Mouse (Mus musculus): ENCODE results near the gene Tfcp2. TPM values are rescaled to one million over a fixed set of nuclear protein-coding genes. Genes with fewer than 3 reads are reported as not detected.

Gene Tfcp2
- total and polyA plus RNA-seq, 3 experiments = 5.3 to 7.8 (median 6.8) TPM

- Histone ChIP-seq H3K9me3 (replicated peaks; ENCODE audit: low read length) (no peaks in the 10 kb centered on the region), H3K4me3 (replicated peaks in 1 of 3; ENCODE audit: low read depth in 2 of 3, low read length in 2 of 3, poor library complexity in 1 of 3) (no peak overlapping the region), H3K79me2 (replicated peaks; ENCODE audit: control insufficient read depth, extremely low read depth, insufficient read depth, poor library complexity, severe bottlenecking) (no peaks in the 10 kb centered on the region), H3K27me3 (replicated peaks) (no peaks in the 10 kb centered on the region), H3K27ac (ENCODE audit: insufficient read depth, low read depth) (no peak overlapping the region), H3K4me1 (ENCODE audit: control insufficient read depth in 1 of 2, insufficient read depth in 2 of 2) (peaks cover 0 to 3% of the 10 kb centered on the region in 2 experiments; a peak in 1 of 4 replicates), H3K36me3 (replicated peaks in 1 of 2; ENCODE audit: control insufficient read depth in 1 of 2, insufficient read depth in 1 of 2, low read length in 1 of 2) (peaks cover 0 to 22% of the 10 kb centered on the region in 2 experiments), H3K4me2 (ENCODE audit: insufficient read depth, low read depth, poor library complexity, severe bottlenecking) (no peak overlapping the region), H3K9ac (ENCODE audit: insufficient read depth, low read depth) (no peak overlapping the region)
- no peak for TF ChIP-seq NRF1 (IDR thresholded peaks at IDR 0.05; ENCODE audit: low read depth, low read length)
- TF ChIP-seq E2F4 (IDR thresholded peaks at IDR 0.05; ENCODE audit: insufficient replicate concordance, low read depth, low read length) = no peak
- TF ChIP-seq USF1 (IDR thresholded peaks at IDR 0.05; ENCODE audit: low read depth, low read length) = no peak
- dilution Hi-C loops (cut with MboI; ENCODE audit: extremely low pct_ligation_motif_present, extremely low pct_unique_long_range_greater_than_20kb, low sequenced_read_pairs) (no loop called here), in situ Hi-C loops (cut with MboI; ENCODE audit: low pct_ligation_motif_present, low pct_unique_long_range_greater_than_20kb, low sequenced_read_pairs) (no loop called here)
- no peak for DNase-seq (ENCODE audit: extremely low read depth)
Observed at GRCm38 (mm10) chr15:100525405-100525804, 26.4 kb downstream of the Tfcp2 start.

- DNase-seq (ENCODE audit: extremely low read depth) = no peak
- H3K9me3 ChIP-seq (replicated peaks; ENCODE audit: low read length) = no peaks in the 10 kb centered on the region
- H3K4me1 ChIP-seq (ENCODE audit: control insufficient read depth in 1 of 2, insufficient read depth in 2 of 2) = no peaks in the 10 kb centered on the region
- H3K79me2 ChIP-seq (replicated peaks; ENCODE audit: control insufficient read depth, extremely low read depth, insufficient read depth, poor library complexity, severe bottlenecking) = no peaks in the 10 kb centered on the region
- H3K4me2 ChIP-seq (ENCODE audit: insufficient read depth, low read depth, poor library complexity, severe bottlenecking) = no peak overlapping the region
- in situ Hi-C loops (cut with MboI; ENCODE audit: low pct_ligation_motif_present, low pct_unique_long_range_greater_than_20kb, low sequenced_read_pairs) = no loop called here
- H3K4me3 ChIP-seq (replicated peaks in 1 of 3; ENCODE audit: low read depth in 2 of 3, low read length in 2 of 3, poor library complexity in 1 of 3) = no peak overlapping the region
- TF ChIP-seq E2F4 (IDR thresholded peaks at IDR 0.05; ENCODE audit: insufficient replicate concordance, low read depth, low read length) = no peak
- no peak for TF ChIP-seq ZNF384 (IDR thresholded peaks at IDR 0.05; ENCODE audit: low read depth, low read length)
- no peak for TF ChIP-seq CHD2 (IDR thresholded peaks at IDR 0.05; ENCODE audit: low read length)
- TF ChIP-seq RCOR1 (conservative IDR thresholded peaks at IDR 0.05; ENCODE audit: low read depth, low read length) = no peak
- no peak for TF ChIP-seq RAD21 (IDR thresholded peaks at IDR 0.05; ENCODE audit: low read depth, low read length)
- TF ChIP-seq GABPA (IDR thresholded peaks at IDR 0.05; ENCODE audit: insufficient replicate concordance, low read depth, low read length) = no peak
- TF ChIP-seq CTCF (conservative IDR thresholded peaks at IDR 0.05 in 1 of 2, IDR thresholded peaks at IDR 0.05 in 1 of 2; ENCODE audit: low read depth in 2 of 2, low read length in 2 of 2) = no peak
- TF ChIP-seq PAX5 (IDR thresholded peaks at IDR 0.05; ENCODE audit: low read length) = no peak
- TF ChIP-seq POLR2A (IDR thresholded peaks at IDR 0.05; ENCODE audit: low read depth, low read length) = no peak
- no peak for TF ChIP-seq ELF1 (IDR thresholded peaks at IDR 0.05; ENCODE audit: low read depth, low read length)
- TF ChIP-seq JUN (IDR thresholded peaks at IDR 0.05; ENCODE audit: insufficient read depth, low read depth, low read length) = no peak
- no peak for TF ChIP-seq BHLHE40 (IDR thresholded peaks at IDR 0.05; ENCODE audit: low read depth, low read length)
- no peak for TF ChIP-seq JUND (conservative IDR thresholded peaks at IDR 0.05; ENCODE audit: low read depth, low read length)
- no peaks in the 10 kb centered on the region for H3K27me3 ChIP-seq (replicated peaks)
- H3K36me3 ChIP-seq (replicated peaks in 1 of 2; ENCODE audit: control insufficient read depth in 1 of 2, insufficient read depth in 1 of 2, low read length in 1 of 2) = peaks cover 8 to 34% of the 10 kb centered on the region in 2 experiments
- H3K27ac ChIP-seq (ENCODE audit: insufficient read depth, low read depth) = no peak overlapping the region
- no peak overlapping the region for H3K9ac ChIP-seq (ENCODE audit: insufficient read depth, low read depth)
- dilution Hi-C loops (cut with MboI; ENCODE audit: extremely low pct_ligation_motif_present, extremely low pct_unique_long_range_greater_than_20kb, low sequenced_read_pairs) = no loop called here
Observed at GRCm38 (mm10) chr15:100520306-100520705, 31.5 kb downstream of the Tfcp2 start.

GRCm38 (mm10) chr15:100515121-100515520, 36.7 kb downstream of the Tfcp2 start:
- Histone ChIP-seq H3K4me1 (ENCODE audit: control insufficient read depth in 1 of 2, insufficient read depth in 2 of 2) (no peaks in the 10 kb centered on the region), H3K36me3 (replicated peaks in 1 of 2; ENCODE audit: control insufficient read depth in 1 of 2, insufficient read depth in 1 of 2, low read length in 1 of 2) (peaks cover 21 to 53% of the 10 kb centered on the region in 2 experiments), H3K79me2 (replicated peaks; ENCODE audit: control insufficient read depth, extremely low read depth, insufficient read depth, poor library complexity, severe bottlenecking) (no peaks in the 10 kb centered on the region), H3K9me3 (replicated peaks; ENCODE audit: low read length) (no peaks in the 10 kb centered on the region), H3K9ac (ENCODE audit: insufficient read depth, low read depth) (no peak overlapping the region), H3K27me3 (replicated peaks) (no peaks in the 10 kb centered on the region), H3K4me3 (replicated peaks in 1 of 3; ENCODE audit: low read depth in 2 of 3, low read length in 2 of 3, poor library complexity in 1 of 3) (no peak overlapping the region), H3K4me2 (ENCODE audit: insufficient read depth, low read depth, poor library complexity, severe bottlenecking) (no peak overlapping the region), H3K27ac (ENCODE audit: insufficient read depth, low read depth) (no peak overlapping the region)
- no peak for DNase-seq (ENCODE audit: extremely low read depth)
- in situ Hi-C loops (cut with MboI; ENCODE audit: low pct_ligation_motif_present, low pct_unique_long_range_greater_than_20kb, low sequenced_read_pairs) (no loop called here), dilution Hi-C loops (cut with MboI; ENCODE audit: extremely low pct_ligation_motif_present, extremely low pct_unique_long_range_greater_than_20kb, low sequenced_read_pairs) (no loop called here)
- no peak for TF ChIP-seq POLR2AphosphoS2 (IDR thresholded peaks at IDR 0.05; ENCODE audit: low read depth, low read length)
- no peak for TF ChIP-seq GABPA (IDR thresholded peaks at IDR 0.05; ENCODE audit: insufficient replicate concordance, low read depth, low read length)
- no peak for TF ChIP-seq USF1 (IDR thresholded peaks at IDR 0.05; ENCODE audit: low read depth, low read length)
- no peak for TF ChIP-seq CHD2 (IDR thresholded peaks at IDR 0.05; ENCODE audit: low read length)
- no peak for TF ChIP-seq CHD1 (IDR thresholded peaks at IDR 0.05; ENCODE audit: low read depth, low read length)
- TF ChIP-seq EP300 (IDR thresholded peaks at IDR 0.05; ENCODE audit: low read length) = no peak
- TF ChIP-seq JUN (IDR thresholded peaks at IDR 0.05; ENCODE audit: insufficient read depth, low read depth, low read length) = no peak
